Comparison of ENCODE assay signal across 8 mouse cellular contexts in genomic region chr14:29940877-29941276, GRCm38 (mm10). TPM values are rescaled to one million over a fixed set of nuclear protein-coding genes. Genes with fewer than 3 reads are reported as not detected.
A peak's percentile ranks its signal among the peaks of the same experiment; 100 is the strongest.
DNase-seq lines count a peak whose midpoint lies in the region.

No protein-coding gene starts in this region.

- peak; percentile 13 for DNase-seq in gastrocnemius, adult 18-20 months (ENCODE audit: low spot score)
- DNase-seq in gastrocnemius, postnatal 25 days, result no peak
- DNase-seq in 416B (ENCODE audit: low read depth), result peak; percentile 65
- DNase-seq in brain, adult 2 months (ENCODE audit: low read depth, low spot score), result peak; percentile 69
- peak; percentile 20 for DNase-seq in fibroblast of lung, adult 2 months (ENCODE audit: low read depth)
- DNase-seq in kidney, postnatal 36 days, result peak; percentile 33 to 59
- peak; percentile 33 for DNase-seq in lung, postnatal 25 days (ENCODE audit: low spot score)
- peak; percentile 7 for DNase-seq in skeletal muscle tissue, adult 2 months (ENCODE audit: low read depth, low spot score)

RNA-seq across cellular contexts. Expression of gene Selenok, which starts 27.2 kb away (rescaled TPM):
- 10 to 100 TPM; 74.9 to 96.6 TPM for total RNA-seq in gastrocnemius, adult 18-20 months (2021)
- total RNA-seq in gastrocnemius, postnatal 25 days (2021), result 10 to 100 TPM; 61.2 to 65.4 TPM

RNA-seq across cellular contexts. Expression of gene Actr8, which starts 37.3 kb away (rescaled TPM):
- total RNA-seq in gastrocnemius, adult 18-20 months (2021), result 10 to 100 TPM; 31.1 to 33.4 TPM
- total RNA-seq in gastrocnemius, postnatal 25 days (2021), result 10 to 100 TPM; 28.1 to 29.8 TPM
